Mouse (Mus musculus) retina, embryonic 14.5 days (tissue): ENCODE measurements around the gene Traf3ip2.

Source experiments
- DNase-seq: peaks from one replicate; pipeline ENCODE4 v3.0.0-alpha.2; 2015; ENCODE audit warnings: low spot score

Gene Traf3ip2

GRCm38 (mm10) chr10:39601068-39601467, 11.7 kb upstream of the Traf3ip2 start:
- DNase-seq: no peak

GRCm38 (mm10) chr10:39606434-39606833, 6.3 kb upstream of the Traf3ip2 start:
- no peak for DNase-seq

- no peak for DNase-seq
Observed at GRCm38 (mm10) chr10:39611234-39611633, 1.5 kb upstream of the Traf3ip2 start.

- no peak for DNase-seq
Observed at GRCm38 (mm10) chr10:39612131-39612530, 603 bp upstream of the Traf3ip2 start.

- DNase-seq: peak; percentile 60
Observed at GRCm38 (mm10) chr10:39612989-39613831, 476 bp downstream of the Traf3ip2 start.

GRCm38 (mm10) chr10:39613973-39614372, 1.2 kb downstream of the Traf3ip2 start:
- DNase-seq: no peak

GRCm38 (mm10) chr10:39614676-39615075, 1.9 kb downstream of the Traf3ip2 start:
- no peak for DNase-seq

- no peak for DNase-seq
Observed at GRCm38 (mm10) chr10:39615531-39616229, 2.9 kb downstream of the Traf3ip2 start.

- DNase-seq: no peak
Observed at GRCm38 (mm10) chr10:39616230-39616590, 3.5 kb downstream of the Traf3ip2 start.

- no peak for DNase-seq
Observed at GRCm38 (mm10) chr10:39616626-39617025, 3.9 kb downstream of the Traf3ip2 start.

GRCm38 (mm10) chr10:39618431-39618830, 5.7 kb downstream of the Traf3ip2 start:
- no peak for DNase-seq

- DNase-seq: no peak
Observed at GRCm38 (mm10) chr10:39620626-39621025, 7.9 kb downstream of the Traf3ip2 start.

GRCm38 (mm10) chr10:39623806-39624205, 11.1 kb downstream of the Traf3ip2 start:
- no peak for DNase-seq

GRCm38 (mm10) chr10:39624837-39625625, 12.3 kb downstream of the Traf3ip2 start:
- DNase-seq: no peak

- no peak for DNase-seq
Observed at GRCm38 (mm10) chr10:39625626-39626260, 13.0 kb downstream of the Traf3ip2 start.

GRCm38 (mm10) chr10:39626376-39626775, 13.6 kb downstream of the Traf3ip2 start:
- no peak for DNase-seq

GRCm38 (mm10) chr10:39628799-39629517, 16.2 kb downstream of the Traf3ip2 start:
- no peak for DNase-seq

GRCm38 (mm10) chr10:39629746-39630552, 17.2 kb downstream of the Traf3ip2 start:
- no peak for DNase-seq

- DNase-seq: no peak
Observed at GRCm38 (mm10) chr10:39630811-39631210, 18.1 kb downstream of the Traf3ip2 start.

GRCm38 (mm10) chr10:39631627-39632026, 18.9 kb downstream of the Traf3ip2 start:
- DNase-seq: peak; percentile 54
